Mouse (Mus musculus) layer of hippocampus, postnatal 10 days (tissue): ENCODE results near the gene Tmem254c. TPM values are rescaled to one million over a fixed set of nuclear protein-coding genes. Genes with fewer than 3 reads are reported as not detected.
"Not testable (repeated sequence)": the region's sequence is repeated elsewhere in the genome, so short reads cannot be mapped to it uniquely, and the experiment has no call there.

Experiments
- DNase-seq, 2 experiments: peaks; one replicate each; pipeline ENCODE4 v3.0.0; 2021; ENCODE audit warnings: low spot score in 2 of 2
- long read RNA-seq: library from polyadenylated mRNA; stranded (forward); transcript quantifications from one replicate; pipeline ENCODE4 v2.0.0, GENCODE M21; 2023
- total RNA-seq, 2 experiments: library from RNA; stranded (reverse); gene quantifications; 2 replicates each; pipeline ENCODE4 v1.2.3; 2021

The Tmem254c gene
- total RNA-seq = 10 to 100 TPM; 35.1 to 52.3 TPM
- long read RNA-seq, transcript Tmem254c-202 (4 exons, 1,211 nt) = major isoform, 51 of 65 reads
- long read RNA-seq, transcript Tmem254c-201 (4 exons, 1,066 nt) = minor isoform, 10 of 65 reads
- long read RNA-seq, partial matches to known transcripts = 1 of 65 reads
- long read RNA-seq, other reads (novel, unspliced or antisense) = 3 of 65 reads

DNA sequence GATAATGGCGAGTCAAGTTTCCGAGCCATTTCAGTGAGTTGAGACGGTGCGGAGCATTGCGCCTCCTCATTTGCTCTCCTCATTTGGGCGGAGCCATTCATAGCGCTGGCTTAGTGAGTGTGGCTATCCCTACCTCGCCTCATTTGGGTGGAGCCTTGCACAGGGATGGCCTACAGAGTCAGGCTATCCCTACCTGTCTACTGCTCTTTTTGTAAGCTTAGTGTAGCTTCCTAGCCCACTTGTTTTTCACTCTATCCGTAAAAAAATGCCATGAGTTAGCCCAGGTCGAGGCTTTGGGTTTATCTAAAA is at the start of gene Tmem254c:
Gene Tmem254c (minus strand): TSS at position 31 of the 309 bp plus-strand sequence.
- DNase-seq = not testable (repeated sequence)

DNA sequence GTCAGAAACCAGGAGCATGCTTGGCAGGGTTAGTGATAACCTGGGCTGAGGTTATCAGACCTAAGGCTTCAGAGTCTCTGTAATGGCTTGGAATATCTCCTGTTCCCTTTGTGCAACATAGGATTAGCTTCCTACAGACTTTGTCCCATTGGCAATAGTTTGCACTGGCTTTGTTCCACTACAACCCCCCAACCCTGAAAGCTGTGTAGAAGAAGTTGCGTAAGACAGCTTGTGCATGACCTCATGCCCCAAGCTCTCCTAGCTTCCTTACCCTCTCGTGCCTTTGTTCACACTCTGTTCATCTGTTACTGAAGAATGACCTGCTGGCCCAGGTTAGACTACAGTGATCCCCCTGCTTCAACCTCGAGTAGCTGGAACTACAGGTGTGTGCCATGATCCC is 30.5 kb upstream of the Tmem254c start:
- DNase-seq = not testable (repeated sequence)

DNA sequence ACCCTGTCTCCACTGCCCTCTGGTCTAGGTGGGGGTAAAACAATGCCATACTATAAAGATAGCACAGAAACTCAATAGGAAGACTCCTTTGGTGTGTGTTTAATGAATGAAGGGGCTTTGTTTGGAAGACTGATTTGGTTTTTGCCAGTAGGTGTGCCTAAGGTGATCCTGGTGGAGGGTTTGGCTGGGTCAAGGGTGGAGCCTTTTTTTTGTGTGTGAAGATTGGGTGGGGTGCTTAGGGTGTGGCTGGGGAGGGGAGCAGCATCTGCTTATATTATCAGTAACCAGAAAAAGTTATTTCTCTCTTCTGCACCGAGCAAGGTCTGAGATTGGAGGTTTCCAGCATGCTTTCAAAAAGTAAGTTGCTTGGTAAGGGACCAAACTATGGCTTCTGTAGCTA is 14.8 kb upstream of the Tmem254c start, which contains the start of gene Cphx3:
Gene Cphx3 (plus strand): TSS at position 301 of the 400 bp plus-strand sequence.
- not testable (repeated sequence) for DNase-seq

DNA sequence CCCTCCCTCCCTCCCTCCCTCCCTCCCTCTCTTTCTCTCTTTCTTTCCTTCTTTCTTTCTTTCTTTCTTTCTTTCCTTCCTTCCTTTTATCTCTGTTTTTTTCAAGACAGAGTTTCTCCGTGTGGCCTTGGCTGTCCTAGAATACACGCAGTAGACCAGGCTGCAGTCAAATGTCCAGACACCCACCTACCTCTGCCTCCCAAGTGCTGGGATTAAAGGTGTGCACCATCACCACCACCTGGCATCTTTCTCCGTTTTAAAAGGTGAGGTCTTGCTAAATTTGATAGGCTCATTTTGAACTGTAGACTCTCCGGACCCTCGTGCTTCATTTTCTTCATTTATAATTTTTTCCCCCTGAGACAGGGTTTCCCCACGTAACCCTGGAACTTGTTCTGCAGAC is 14.1 kb upstream of the Tmem254c start, which contains the start of gene Cphx2:
Gene Cphx2 (plus strand): TSS at position 301 of the 400 bp plus-strand sequence.
- not testable (repeated sequence) for DNase-seq

DNA sequence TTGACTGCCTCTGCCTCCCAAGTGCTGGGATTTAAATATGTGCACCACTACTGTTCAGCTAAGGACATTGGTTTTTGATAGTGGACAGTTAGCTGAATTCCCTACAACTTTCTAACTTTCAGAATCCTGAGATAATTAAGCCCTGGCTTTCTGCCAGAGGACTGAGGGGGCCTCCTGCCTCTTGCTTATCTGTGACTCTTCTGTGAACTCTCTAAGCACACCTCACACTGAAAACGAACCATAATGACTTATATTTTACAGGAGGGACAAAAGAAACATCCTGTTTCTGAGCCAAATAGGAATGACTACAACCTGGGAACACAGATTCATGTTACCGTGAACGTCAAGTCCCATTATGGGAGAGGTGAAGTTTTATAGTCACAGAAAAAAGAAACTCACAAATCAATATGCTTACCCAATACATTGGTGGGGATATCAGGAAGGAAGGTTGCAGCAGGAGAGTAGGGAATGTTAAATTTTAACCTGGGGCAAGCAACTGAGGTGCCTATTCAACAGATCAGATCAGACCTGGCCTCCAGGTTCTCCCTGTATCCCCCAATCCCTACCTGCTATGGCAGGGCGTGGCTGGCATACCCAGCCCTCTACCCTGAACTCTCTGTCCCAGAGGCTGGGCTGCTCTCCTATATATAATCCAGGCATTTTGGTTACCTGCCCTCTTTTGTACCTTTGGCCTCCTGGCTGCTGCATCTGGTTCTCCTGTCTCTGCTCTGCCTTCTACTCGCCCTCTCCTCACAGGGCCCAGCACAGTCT is 9.7 kb upstream of the Tmem254c start:
- DNase-seq = not testable (repeated sequence)

DNA sequence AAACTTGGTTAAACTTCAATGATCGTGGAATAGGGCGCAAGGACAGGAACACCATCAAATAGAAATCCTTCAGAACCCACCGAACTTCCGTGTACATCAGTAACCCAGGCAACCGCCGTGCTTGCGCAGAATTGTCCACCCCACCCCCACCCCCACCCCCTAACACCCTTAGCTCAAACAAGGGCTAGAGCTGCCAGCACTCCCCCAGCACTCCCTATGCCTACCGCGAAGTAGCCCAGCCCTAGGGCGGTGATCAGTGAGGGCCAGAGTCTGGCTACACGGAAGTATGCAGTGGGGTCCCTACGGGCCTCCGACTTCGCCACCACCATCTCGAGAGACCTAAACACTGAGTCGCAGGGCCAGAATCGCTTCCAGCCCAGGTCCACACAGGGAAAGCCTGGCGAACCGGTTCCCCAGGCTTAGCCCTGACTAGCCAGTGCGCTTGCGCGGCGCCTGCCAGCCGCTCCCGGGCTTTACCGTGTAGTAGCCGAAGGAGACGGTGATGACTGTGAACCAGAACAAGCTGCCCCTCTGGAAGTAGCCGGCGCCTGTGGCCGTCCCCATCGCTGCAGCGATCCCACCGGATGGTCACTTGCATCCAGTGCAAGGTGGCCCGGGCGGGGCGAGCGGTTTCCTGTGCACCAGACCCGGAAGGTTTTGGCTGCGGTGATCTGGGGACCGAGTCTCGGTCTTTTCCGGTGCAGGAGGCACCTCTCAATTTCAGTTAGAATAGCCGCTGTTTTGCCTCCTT is 406 bp downstream of the Tmem254c start:
- DNase-seq = not testable (repeated sequence)

DNA sequence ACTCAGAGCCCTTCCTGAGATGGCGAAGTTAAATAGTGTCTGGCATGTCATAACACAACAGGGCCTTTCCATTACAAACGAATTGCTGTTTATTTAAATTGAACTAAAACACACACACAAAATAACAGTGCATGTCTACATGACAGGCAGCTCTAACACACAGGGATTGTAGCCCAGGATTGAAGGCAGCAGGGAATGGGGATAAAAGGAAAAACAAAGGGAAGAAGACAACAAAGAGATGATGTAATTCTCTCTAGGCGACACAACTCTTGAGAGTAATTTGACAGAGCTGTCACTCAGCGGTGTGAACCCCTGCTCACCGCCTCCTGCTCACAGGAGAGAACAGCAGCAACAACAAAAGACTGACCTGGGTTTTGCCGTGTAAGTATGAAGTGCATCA is 7.8 kb downstream of the Tmem254c start:
- DNase-seq = not testable (repeated sequence)

DNA sequence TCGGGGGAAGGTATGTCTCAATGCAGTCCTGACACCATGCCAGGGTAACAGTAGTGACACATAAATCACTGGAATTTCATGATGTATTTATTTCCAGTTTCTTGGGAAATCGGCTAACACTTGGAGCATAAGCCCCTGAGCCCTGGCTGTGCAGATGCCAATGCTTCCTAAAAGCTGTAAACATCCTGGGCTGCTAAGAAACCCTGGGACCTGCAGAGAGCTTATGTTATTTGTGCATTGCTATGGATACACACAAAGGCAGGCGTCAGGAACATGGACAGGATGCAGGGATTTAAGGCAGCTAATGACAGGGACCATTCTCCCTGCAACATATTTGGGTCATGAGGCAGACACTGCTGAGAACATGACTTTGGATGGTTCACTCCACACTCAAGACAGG is 9.0 kb downstream of the Tmem254c start:
- not testable (repeated sequence) for DNase-seq

DNA sequence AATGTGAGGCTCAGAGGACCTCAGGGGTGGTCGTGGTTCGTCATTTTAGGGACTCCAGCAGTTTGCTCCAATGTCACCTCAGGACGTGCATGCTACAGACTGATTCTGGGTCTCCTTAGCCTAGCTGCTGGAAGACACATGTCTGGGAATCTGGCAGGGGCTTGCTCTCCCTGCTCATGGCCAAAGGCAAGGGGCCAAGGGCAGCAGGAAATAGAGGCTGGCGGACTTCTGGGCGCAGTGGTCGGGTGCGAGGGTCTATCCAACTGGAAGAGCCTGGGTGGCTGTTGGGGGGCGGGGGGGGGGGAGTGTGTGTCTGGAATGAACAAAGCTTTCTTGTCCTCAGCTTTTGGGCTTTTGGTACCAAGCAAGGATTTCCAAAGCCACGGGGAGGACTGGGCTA is 18.4 kb downstream of the Tmem254c start:
- not testable (repeated sequence) for DNase-seq

DNA sequence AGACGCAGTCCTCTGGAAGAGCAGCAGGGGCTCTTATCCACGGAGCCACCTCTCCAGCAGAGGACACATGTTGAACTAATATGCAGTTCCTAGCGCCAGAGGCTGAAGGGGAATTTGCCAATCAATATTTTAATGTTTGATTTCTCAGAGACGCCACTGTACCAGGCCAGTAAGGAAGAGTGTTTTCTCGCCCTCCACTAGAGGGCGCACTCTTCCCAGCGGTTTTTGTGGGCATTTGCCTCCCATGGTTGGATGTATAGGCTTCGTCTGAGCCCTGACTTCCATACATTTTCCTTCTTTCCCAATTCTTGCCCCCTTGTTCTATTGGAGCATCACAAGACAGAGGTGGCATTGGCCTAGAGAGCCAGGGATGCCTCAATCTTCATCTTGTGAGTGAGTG is 20.1 kb downstream of the Tmem254c start:
- DNase-seq = not testable (repeated sequence)

DNA sequence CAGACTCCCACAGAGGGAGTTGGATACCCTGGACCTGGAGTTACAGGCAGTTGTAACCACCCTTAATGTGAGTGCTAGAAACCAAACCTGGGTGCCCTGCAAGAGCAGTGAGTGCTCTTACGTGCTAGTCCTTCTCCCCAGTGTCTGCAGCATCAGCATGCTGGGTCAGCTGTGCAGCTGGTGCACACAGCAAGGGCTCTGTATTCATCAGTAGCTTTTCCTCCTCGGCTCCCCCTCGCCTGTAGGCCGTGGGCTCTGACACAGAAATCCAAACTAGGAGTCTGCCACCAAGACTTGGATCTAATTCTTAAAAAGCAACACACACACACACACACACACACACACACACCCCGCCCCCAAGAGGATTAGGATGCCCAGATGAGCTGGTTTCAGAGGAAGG is 22.1 kb downstream of the Tmem254c start:
- DNase-seq = not testable (repeated sequence)

DNA sequence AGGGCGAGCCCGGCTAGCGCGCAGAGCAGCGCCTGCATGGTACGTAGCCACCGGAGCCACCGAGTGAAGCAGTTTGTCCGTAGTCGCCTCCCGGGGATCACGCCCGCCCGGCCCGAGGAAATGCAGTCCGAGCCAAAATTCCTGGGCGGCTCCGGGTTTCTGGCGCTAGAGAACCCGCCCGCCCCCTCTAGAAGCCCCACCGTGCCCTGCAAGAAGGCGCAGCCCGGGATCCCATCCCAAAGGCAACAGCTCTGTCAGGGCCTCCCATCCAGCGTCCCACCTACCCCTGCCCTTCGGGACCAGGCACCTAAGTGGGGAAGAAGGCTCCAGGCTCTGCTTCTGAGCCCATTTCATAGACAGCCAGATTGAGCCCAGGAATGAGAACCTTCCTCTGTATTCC is 24.5 kb downstream of the Tmem254c start, which contains the start of gene Gm9780:
Gene Gm9780 (minus strand): TSS at position 101 of the 400 bp plus-strand sequence.
- DNase-seq = not testable (repeated sequence)

DNA sequence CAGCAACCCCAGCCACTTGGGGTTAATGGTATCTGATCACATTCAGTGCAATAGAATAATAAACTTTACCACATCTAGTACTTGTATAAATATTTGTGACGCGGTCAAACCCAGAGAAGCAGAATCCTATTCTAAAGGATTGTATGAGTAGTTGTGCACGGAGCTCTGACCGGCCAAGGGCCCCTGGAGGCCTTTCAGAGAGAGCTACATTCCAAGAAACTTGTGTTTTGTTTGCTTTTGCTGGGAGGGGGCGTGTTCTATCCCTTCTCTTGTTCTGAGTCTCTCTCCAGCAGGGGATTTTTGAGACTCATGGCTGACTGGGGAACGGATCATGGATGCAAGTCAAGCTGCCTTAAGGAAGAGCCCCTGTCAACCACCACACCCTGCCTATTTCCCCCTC is 31.7 kb downstream of the Tmem254c start:
- DNase-seq = not testable (repeated sequence)

DNA sequence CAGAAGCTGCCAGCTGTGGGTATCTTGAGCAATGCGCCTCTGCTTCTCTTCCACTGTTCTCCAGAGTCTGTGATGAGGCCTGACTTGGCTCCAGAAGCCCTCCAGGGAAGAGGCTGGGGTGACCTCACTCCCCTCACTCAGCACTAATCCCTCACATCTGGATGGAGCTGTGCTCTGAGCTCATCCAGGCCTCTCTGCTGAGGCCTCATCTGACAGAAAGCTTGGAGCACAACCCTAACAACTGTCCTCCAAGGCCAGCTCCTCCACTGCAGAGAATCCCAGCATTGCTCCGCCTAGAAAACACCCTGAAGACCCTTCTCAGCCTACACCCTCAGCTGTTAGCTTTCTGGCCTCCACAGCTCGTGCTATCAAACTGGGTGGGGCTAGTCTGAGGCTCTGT is 32.8 kb downstream of the Tmem254c start:
- not testable (repeated sequence) for DNase-seq

DNA sequence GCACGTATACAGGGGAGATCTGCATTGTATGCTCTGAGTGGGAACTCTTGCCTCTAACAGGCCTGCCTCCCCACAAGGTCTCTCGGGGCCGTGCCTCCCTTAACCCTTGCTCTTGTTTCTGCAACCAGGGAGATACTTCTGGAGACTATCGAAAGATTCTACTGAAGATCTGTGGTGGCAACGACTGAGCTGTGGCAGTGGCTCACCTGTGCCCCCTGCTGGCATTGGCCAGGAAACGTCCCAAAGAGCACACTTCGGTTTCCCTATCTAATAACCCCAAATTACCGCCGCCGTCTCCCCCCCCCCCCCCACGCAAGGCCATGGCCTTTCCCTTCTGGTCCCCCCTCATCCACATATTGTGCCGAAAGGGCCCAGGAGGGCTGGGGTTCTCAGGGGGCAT is 41.5 kb downstream of the Tmem254c start:
- DNase-seq = not testable (repeated sequence)

DNA sequence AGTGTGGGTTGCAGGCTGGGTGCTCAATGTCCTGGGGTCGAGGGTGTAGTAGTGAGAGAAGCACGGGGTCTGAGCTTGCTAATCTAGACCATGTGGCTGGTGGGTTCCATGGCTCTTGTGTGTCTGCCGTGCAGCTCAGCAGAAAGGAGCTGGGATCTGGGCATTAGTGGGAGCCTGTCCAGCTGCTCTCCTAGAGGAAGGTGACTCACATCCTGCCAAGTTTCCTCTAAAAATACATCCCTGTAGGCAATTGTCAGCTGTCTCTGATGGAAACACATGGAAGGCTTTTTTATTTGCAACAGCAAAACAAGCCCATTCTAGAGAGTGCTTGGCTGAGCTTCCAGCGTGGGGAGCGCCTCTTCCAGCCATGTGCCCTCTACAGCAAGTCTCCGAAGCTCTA is 44.3 kb downstream of the Tmem254c start:
- not testable (repeated sequence) for DNase-seq

DNA sequence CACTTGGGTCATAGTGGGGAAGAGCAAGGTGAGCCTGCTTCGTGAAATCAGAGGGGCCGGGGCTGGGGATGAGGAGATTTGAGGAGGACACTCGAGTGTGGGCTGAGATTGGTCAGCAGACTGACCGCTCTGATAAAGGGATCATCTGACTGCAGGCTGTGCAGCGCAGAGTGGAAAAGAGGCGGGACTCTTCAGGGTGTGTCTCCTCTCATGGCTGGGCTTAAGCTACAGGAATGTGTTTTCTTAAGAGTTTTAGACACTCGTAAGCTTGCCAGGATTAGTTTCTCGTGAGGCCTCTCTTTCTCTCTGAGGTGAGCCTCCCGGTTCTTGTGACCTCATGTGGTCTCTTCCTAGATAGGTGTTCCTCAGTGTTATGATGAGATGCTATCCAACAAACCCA is 45.6 kb downstream of the Tmem254c start:
- DNase-seq = not testable (repeated sequence)

DNA sequence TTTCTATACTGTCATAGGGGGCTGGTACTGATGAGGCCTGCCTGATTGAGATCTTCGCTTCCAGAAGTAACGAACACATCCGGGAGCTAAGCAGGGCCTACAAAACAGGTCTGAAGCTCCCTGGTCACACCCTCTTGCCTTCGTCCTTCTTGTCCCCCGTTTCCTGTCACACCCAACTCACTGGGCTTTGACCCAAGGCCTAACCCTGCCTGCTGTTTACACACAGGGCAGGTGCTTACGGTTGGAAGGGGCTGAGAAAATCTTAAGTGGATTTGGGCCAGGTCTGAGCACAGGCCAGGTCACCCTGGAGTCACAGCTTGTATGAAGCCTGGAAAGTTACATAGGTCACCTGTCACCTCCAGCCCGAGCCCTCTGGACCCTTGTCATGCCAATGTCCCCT is 50.7 kb downstream of the Tmem254c start:
- DNase-seq = not testable (repeated sequence)
